Comparison of ENCODE assay signal across 22 mouse cellular contexts in the genomic region with DNA sequence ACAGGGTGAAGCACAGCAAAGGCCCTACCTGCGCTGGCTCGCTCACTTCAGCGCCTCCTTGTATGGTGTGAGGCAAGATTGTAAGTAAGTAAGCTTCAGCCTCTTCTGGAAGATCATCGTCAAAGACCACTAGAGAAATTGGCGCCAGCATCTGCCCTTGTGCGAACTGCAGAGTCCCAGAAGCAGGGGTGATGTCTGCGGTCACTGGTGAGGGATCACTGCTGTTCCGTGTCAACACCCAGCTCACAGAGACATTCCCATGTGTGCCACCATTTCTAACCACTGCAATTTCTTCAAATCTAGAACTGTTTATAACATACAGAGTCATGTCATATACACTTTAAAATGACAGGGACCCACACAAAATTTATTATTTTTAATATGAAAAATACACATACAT.
"Had no signal": no experiment of that assay in that cellular context is flagged by ENCODE, and none has a peak within 500 bp of the region (broad histone marks: within the 10 kb centered on the region; RNA-seq: fewer than 3 reads in every experiment).

No protein-coding gene starts in this region.

- H3K9me3 ChIP-seq: hindbrain, embryonic 15.5 days; limb, embryonic 10.5 days; limb, embryonic 13.5 days; liver, embryonic 12.5 days; liver, embryonic 15.5 days; lung, embryonic 15.5 days; megakaryocyte, embryonic 14.5 days; midbrain, embryonic 10.5 days; midbrain, embryonic 13.5 days; neural tube, embryonic 13.5 days; stomach, embryonic 15.5 days had no signal

- DNase-seq: layer of hippocampus, adult 9-11 months; liver; lung, postnatal 36 days; retina, postnatal 1 day; right cerebral cortex, postnatal 25 days; spleen, adult 18-20 months; thymus, postnatal 25 days had no signal

- ATAC-seq: intestine, postnatal 0 days; liver, embryonic 12.5 days; midbrain, embryonic 13.5 days; midbrain, embryonic 16.5 days had no signal

- H3K27ac ChIP-seq: hindbrain, embryonic 15.5 days; layer of hippocampus, adult 2 months; limb, embryonic 10.5 days; limb, embryonic 13.5 days; liver, embryonic 12.5 days; liver, embryonic 15.5 days; lung, embryonic 15.5 days; midbrain, embryonic 10.5 days; midbrain, embryonic 13.5 days; neural tube, embryonic 13.5 days; stomach, embryonic 15.5 days had no signal

- H3K4me1 ChIP-seq: hindbrain, embryonic 15.5 days; limb, embryonic 10.5 days; limb, embryonic 13.5 days; liver, embryonic 12.5 days; liver, embryonic 15.5 days; lung, embryonic 15.5 days; megakaryocyte, embryonic 14.5 days; midbrain, embryonic 10.5 days; midbrain, embryonic 13.5 days; neural tube, embryonic 13.5 days; stomach, embryonic 15.5 days had no signal

- H3K9ac ChIP-seq: hindbrain, embryonic 15.5 days; limb, embryonic 13.5 days; liver, embryonic 12.5 days; liver, embryonic 15.5 days; lung, embryonic 15.5 days; midbrain, embryonic 13.5 days; neural tube, embryonic 13.5 days; stomach, embryonic 15.5 days had no signal

- H3K36me3 ChIP-seq: hindbrain, embryonic 15.5 days; limb, embryonic 10.5 days; limb, embryonic 13.5 days; liver, embryonic 12.5 days; liver, embryonic 15.5 days; lung, embryonic 15.5 days; stomach, embryonic 15.5 days had no signal

- H3K4me2 ChIP-seq: hindbrain, embryonic 15.5 days; limb, embryonic 13.5 days; liver, embryonic 12.5 days; liver, embryonic 15.5 days; lung, embryonic 15.5 days; midbrain, embryonic 13.5 days; neural tube, embryonic 13.5 days; stomach, embryonic 15.5 days had no signal

- H3K4me3 ChIP-seq: hindbrain, embryonic 15.5 days; layer of hippocampus, adult 2 months; limb, embryonic 10.5 days; limb, embryonic 13.5 days; liver, embryonic 12.5 days; liver, embryonic 15.5 days; lung, embryonic 15.5 days; megakaryocyte, embryonic 14.5 days; midbrain, embryonic 10.5 days; midbrain, embryonic 13.5 days; myocyte; neural tube, embryonic 13.5 days; stomach, embryonic 15.5 days had no signal

- H3K27me3 ChIP-seq: hindbrain, embryonic 15.5 days; limb, embryonic 13.5 days; liver, embryonic 12.5 days; liver, embryonic 15.5 days; lung, embryonic 15.5 days; megakaryocyte, embryonic 14.5 days; midbrain, embryonic 13.5 days; neural tube, embryonic 13.5 days; stomach, embryonic 15.5 days had no signal
